ENCODE assay signal across 36 mouse cellular contexts in the genomic region with DNA sequence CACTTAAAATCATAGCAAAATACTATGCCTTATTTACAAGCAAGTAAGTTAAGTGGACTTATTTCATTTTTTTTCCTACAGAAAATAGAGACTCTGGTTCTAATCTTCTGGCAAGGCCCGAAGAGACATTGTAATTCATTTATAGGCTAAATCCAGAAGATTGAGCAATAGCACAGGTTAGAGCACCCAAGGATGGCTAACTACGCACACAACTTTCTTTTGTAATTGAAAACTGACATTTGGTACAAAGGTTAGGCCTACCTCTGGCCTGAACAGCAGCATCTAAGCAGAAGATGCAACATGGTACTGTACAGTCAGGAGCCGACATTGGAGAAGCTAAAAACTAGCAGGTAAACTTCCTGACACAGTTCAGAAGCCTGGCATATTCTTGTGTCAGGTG. TPM values are rescaled to one million over a fixed set of nuclear protein-coding genes. Genes with fewer than 3 reads are reported as not detected.
"Had no signal": no experiment of that assay in that cellular context is flagged by ENCODE, and none has a peak within 500 bp of the region (broad histone marks: within the 10 kb centered on the region; RNA-seq: fewer than 3 reads in every experiment).

No protein-coding gene starts in this region.

- H3K9me3 ChIP-seq: embryonic facial prominence, embryonic 10.5 days; embryonic facial prominence, embryonic 12.5 days; embryonic facial prominence, embryonic 13.5 days; embryonic facial prominence, embryonic 15.5 days; forebrain, embryonic 10.5 days; forebrain, embryonic 12.5 days; forebrain, embryonic 13.5 days; forebrain, embryonic 15.5 days had no signal

- H3K4me1 ChIP-seq: embryonic facial prominence, embryonic 10.5 days; embryonic facial prominence, embryonic 12.5 days; embryonic facial prominence, embryonic 13.5 days; embryonic facial prominence, embryonic 15.5 days; forebrain, embryonic 10.5 days; forebrain, embryonic 12.5 days; forebrain, embryonic 13.5 days; forebrain, embryonic 15.5 days had no signal

- H3K27ac ChIP-seq: embryonic facial prominence, embryonic 10.5 days; embryonic facial prominence, embryonic 12.5 days; embryonic facial prominence, embryonic 13.5 days; embryonic facial prominence, embryonic 15.5 days; forebrain, embryonic 10.5 days; forebrain, embryonic 12.5 days; forebrain, embryonic 13.5 days; forebrain, embryonic 15.5 days; gastrocnemius, adult 2 months had no signal

- H3K4me3 ChIP-seq: embryonic facial prominence, embryonic 10.5 days; embryonic facial prominence, embryonic 12.5 days; embryonic facial prominence, embryonic 13.5 days; embryonic facial prominence, embryonic 15.5 days; erythroblast, embryonic 14.5 days; forebrain, embryonic 10.5 days; forebrain, embryonic 12.5 days; forebrain, embryonic 13.5 days; forebrain, embryonic 15.5 days; gastrocnemius, adult 2 months had no signal

- H3K4me2 ChIP-seq: embryonic facial prominence, embryonic 12.5 days; embryonic facial prominence, embryonic 13.5 days; embryonic facial prominence, embryonic 15.5 days; forebrain, embryonic 12.5 days; forebrain, embryonic 13.5 days; forebrain, embryonic 15.5 days had no signal

- DNase-seq: cerebellum, adult 18-20 months; cerebellum, adult 2 months; cerebellum, adult 8-10 months; cerebellum, adult 9-10 months; cerebellum, adult 9-11 months; cerebellum, postnatal 10 days; cerebellum, postnatal 14 days; cerebellum, postnatal 25 days; cerebellum, postnatal 36 days; embryo, embryonic 11 days; forebrain, postnatal 0 days; gastrocnemius, adult 2 months; gastrocnemius, postnatal 10 days; gastrocnemius, postnatal 14 days; gastrocnemius, postnatal 25 days; gastrocnemius, postnatal 36 days; heart, adult 11 months had no signal

- H3K27me3 ChIP-seq: embryonic facial prominence, embryonic 12.5 days; embryonic facial prominence, embryonic 13.5 days; embryonic facial prominence, embryonic 15.5 days; forebrain, embryonic 12.5 days; forebrain, embryonic 13.5 days; forebrain, embryonic 15.5 days had no signal

- H3K36me3 ChIP-seq: embryonic facial prominence, embryonic 10.5 days; embryonic facial prominence, embryonic 12.5 days; embryonic facial prominence, embryonic 13.5 days; embryonic facial prominence, embryonic 15.5 days; forebrain, embryonic 10.5 days; forebrain, embryonic 12.5 days; forebrain, embryonic 15.5 days had no signal

- H3K9ac ChIP-seq: embryonic facial prominence, embryonic 12.5 days; embryonic facial prominence, embryonic 13.5 days; embryonic facial prominence, embryonic 15.5 days; forebrain, embryonic 12.5 days; forebrain, embryonic 13.5 days; forebrain, embryonic 15.5 days; forebrain, postnatal 0 days had no signal

- ATAC-seq: forebrain, embryonic 13.5 days; forebrain, embryonic 14.5 days; forebrain, embryonic 15.5 days; forebrain, embryonic 16.5 days; forebrain, postnatal 0 days had no signal

RNA-seq across cellular contexts. Expression of a gene that starts 4.0 kb away (rescaled TPM):
- total RNA-seq: common myeloid progenitor, adult 5-6 weeks; gastrocnemius, adult 18-20 months; gastrocnemius, postnatal 14 days; gastrocnemius, postnatal 25 days; granulocyte monocyte progenitor cell, adult 5-6 weeks had no signal
- polyA plus RNA-seq: cerebellum, adult 2 months; cortical plate, adult 2 months; embryonic facial prominence, embryonic 10.5 days; embryonic facial prominence, embryonic 11.5 days; embryonic facial prominence, embryonic 12.5 days; embryonic facial prominence, embryonic 13.5 days; embryonic facial prominence, embryonic 14.5 days; embryonic facial prominence, embryonic 15.5 days; erythroblast, embryonic 14.5 days; forebrain, embryonic 10.5 days; forebrain, embryonic 11.5 days; forebrain, embryonic 12.5 days; forebrain, embryonic 13.5 days; forebrain, embryonic 15.5 days; forebrain, embryonic 16.5 days; forebrain, postnatal 0 days; frontal cortex, adult 2 months had no signal
